Mouse (Mus musculus): ENCODE measurements around the gene Foxo3.

- no peak for TF ChIP-seq CTCF (IDR thresholded peaks at IDR 0.05; ENCODE audit: low read depth)
- no peak for TF ChIP-seq EP300 (optimal IDR thresholded peaks at IDR 0.05)
These were observed 38.3 kb downstream of the Foxo3 start for GRCm38 (mm10) chr10:42238296-42238695.

Data from stomach, postnatal 0 days (tissue).